Mouse (Mus musculus): ENCODE results near the gene Cdk14.

- no peak for TF ChIP-seq CTCF (IDR thresholded peaks at IDR 0.05; ENCODE audit: low read depth)
- no peak for TF ChIP-seq EP300 (IDR thresholded peaks at IDR 0.05; ENCODE audit: low read depth)
These were observed 166.9 kb downstream of the Cdk14 start for GRCm38 (mm10) chr5:5253177-5253576.
